Mouse (Mus musculus): ENCODE data around the gene Atoh8.

DNA sequence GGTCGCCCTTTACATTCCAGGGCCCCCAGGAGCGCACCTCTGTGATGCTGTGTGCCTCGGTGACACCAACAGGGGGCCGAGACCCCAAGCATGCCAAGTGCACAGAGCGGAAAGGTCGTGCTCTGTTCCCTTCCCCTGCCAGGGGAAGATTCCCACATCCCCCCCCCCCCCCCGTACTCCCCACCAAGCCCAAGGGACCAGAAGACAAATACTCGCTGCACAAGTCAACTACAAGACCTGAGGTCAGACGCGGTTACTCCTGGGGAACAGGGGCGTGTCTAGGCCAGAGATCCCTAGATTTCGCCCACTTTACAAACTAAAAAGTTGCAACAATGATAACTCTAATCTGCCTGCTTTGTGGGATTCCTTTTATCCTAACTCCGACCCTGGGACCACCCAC lies 1.4 kb downstream of the Atoh8 start:
- no peak for TF ChIP-seq CTCF (IDR thresholded peaks at IDR 0.05; ENCODE audit: borderline replicate concordance, extremely low read depth, insufficient read depth, insufficient read length)
- TF ChIP-seq POLR2A (IDR thresholded peaks at IDR 0.05; ENCODE audit: borderline replicate concordance, extremely low read depth, insufficient read depth, insufficient read length, poor library complexity, severe bottlenecking): no peak
